Mouse (Mus musculus): ENCODE results near the gene Lcn12. TPM values are rescaled to one million over a fixed set of nuclear protein-coding genes. Genes with fewer than 3 reads are reported as not detected.

Gene Lcn12
- total RNA-seq, 2 experiments from 2014 or later = not detected

DNA sequence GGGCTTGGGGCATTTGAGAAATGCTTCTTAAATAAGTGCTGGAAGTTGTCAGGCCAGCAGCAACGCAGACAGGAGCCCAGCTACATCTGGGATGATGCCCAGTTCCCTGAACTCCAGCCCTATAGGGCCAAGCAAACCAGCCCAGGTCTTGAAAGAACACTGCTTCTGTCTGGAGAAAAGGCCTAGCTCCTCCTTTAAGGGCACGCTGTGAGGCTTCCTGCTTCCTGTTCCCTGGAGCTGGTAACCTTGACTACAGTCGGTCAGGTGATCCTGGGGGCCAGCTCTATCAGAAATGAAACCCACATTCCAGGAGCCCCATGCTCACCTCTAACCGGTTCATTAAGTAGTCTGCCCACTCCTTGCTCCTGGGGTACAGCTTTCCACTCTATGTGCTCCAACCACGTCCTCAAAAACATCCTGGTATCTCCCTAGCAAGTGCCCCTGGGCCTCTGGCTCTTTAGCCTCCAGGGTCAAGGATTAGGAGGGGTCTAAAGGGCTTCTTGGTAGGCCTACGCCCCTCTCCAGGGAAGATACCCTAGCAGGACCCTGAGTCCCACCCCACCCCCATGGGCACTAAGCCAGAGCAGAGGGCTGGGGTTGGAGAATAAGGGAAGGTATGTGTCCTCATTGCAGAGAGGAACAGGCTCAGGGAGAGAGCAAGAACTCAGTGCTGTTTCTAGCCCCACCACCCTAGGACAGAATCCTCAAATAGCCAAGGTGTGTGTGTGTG is 4.3 kb upstream of the Lcn12 start:
- intact Hi-C loops (cut with DNase I) = no loop called here
- no peak for DNase-seq

GRCm38 (mm10) chr2:25496462-25496861 is 2.8 kb upstream of the Lcn12 start:
- DNase-seq = no peak
- intact Hi-C loops (cut with DNase I) = no loop called here

- intact Hi-C loops (cut with DNase I) = no loop called here
- DNase-seq = no peak
Observed at GRCm38 (mm10) chr2:25492988-25493387, 723 bp downstream of the Lcn12 start.

DNA sequence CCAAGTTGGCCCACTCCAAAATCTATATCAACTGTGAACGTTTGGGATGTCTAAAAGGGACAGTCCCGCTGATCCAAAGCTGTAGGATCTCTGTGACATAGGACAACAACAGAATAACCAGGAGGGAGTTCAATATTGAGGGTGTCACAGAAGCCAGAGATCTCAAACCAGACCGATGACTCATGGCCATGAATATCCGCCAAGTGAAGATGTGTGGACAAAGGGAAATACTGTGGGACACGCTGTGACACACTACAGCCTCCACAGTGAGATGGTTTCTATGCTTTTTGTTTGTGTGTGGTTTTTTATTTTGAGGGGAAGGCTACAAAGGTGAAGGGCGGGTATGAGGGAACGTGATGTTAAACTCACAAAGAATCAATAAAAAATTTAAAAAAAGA is 5.0 kb downstream of the Lcn12 start:
- DNase-seq = no peak
- intact Hi-C loops (cut with DNase I) = no loop called here

DNA sequence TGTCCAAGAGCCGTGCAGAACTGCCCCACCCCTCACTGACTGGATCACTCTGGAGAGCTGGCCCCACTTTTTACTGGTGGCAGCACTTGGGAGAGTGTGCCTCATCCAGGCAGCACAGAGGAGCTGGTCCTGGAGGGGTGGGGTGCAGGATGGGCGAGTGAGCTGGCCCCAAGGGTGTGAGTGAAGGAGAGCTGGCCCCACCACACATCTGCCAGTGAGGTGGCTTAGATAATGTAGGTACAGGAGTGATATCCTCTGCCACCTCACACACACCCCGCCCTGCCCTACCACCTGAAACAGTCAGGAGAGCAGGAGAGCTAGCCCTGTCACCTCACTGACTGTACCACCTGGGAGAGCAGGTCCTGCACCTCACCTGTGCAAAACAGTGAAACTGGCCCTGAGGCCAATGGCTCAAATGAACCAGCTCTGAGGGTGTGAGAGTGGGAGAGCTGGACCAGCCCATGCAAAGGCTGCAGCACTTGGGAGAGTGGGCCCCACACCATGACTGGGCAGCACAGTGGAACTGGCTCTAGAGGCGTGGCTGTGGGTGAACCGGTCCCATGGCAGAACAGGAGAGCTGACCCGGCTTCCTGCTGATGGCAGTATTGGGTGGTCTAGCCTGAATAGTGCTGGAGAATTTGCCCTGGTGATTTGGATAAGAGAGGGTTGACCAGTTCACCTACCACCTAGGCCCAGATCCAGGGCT is 5.6 kb downstream of the Lcn12 start:
- intact Hi-C loops (cut with DNase I) = no loop called here

DNA sequence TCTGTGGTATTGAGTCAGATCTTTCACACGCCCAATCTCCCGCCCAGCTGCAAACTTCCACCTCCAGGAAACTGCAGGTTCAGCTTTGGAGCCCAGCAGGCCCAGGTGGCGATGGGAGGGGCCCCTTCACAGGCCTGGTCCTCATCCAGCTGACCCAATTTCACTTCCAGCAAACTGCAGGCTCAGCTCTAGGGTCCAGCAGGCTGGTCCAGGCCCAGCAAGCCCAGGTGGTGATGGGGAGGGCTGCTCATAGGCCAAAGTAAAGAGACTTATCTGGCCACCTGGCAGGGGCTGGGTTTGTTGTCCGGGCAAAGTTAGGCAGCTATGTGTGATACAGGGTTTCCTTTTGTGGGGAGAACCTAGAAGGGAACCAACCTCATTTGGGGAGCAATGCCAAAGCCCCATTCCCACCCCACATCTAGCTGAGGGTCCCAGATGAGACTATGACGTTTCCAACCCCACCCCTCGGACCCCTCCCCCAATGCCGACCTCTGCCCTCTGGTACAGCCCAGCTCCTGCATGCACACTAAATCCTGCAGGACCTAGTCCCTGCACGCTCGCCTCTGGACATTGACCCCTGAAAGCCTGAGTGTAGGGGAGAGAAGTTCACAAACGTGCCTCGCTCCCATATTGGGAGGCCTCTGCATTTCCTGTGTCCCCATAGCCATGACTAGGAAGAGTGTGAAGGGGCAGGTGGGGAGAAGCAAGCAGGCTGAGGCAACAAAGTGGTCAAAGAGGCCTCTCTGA is 8.6 kb downstream of the Lcn12 start:
- intact Hi-C loops (cut with DNase I) = no loop called here

More for the DNA sequence above, 5.6 kb downstream of the Lcn12 start:
- no peak for DNase-seq

DNA sequence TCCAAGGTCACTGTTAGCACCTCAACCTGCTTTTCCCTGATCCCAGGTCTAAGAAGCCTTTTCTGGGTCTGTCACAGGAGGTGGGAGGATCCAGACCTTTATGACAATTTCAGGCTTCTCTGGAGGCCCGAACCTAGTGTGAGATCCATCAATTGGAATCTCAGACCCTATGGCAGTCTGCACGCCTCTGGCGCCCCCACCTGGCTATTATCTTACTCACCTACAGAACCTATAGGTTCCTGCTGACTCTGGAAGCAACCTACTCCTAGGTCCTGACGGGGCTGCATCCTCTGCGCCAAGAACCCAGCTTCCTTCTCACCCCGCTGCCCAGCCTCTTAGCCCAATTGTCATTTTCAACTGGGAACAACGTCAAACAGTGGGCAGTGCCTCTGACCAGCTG is 10.7 kb downstream of the Lcn12 start:
- intact Hi-C loops (cut with DNase I) = no loop called here
- no peak for DNase-seq

More for the DNA sequence above, 8.6 kb downstream of the Lcn12 start:
- DNase-seq = peak; percentile 59

DNA sequence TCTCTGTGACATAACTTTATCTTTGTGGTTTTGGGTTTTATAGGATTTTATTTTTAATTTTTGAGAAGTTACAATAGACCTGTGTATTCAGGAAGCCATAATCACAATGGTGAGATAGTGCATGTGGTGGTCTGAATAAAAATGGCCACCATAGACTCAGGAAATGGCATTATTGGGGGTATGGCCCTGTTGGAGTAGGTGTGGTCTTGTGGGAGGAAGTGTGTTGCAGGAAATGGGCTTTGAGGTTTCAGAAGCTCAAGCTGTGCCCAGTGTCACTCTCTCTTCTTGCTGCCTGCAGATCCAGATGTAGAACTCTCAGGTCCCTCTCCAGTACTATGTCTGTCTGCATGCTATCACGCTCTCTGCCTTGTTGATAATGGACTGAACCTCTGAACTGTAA is 13.2 kb downstream of the Lcn12 start:
- no peak for DNase-seq
- intact Hi-C loops (cut with DNase I) = no loop called here

- intact Hi-C loops (cut with DNase I) = no loop called here
- DNase-seq = no peak
Observed at GRCm38 (mm10) chr2:25479551-25480311, 14.0 kb downstream of the Lcn12 start.

GRCm38 (mm10) chr2:25477967-25478675 is 15.6 kb downstream of the Lcn12 start:
- peak; percentile 69 for DNase-seq
- intact Hi-C loops (cut with DNase I) = no loop called here

DNA sequence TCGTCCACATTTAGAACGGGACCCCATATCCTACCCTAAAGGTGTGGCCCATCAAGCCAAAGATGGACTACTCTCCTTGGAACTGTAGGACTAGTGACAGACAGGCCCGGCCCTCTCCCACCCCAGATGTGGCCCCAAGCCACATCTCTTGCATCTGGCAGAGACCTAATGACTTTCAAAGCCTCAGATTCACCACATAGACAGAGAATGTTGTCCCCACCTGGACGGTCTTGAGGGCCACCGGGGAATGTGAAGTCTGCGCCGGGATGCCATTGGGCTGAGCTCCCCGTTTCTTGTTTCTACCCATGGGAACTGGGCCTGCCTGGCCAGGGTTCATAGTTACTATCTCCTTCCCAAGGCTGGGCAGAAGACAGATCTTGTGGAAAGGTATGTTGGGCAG is 16.2 kb downstream of the Lcn12 start:
- no peak for DNase-seq
- intact Hi-C loops (cut with DNase I) = no loop called here

- intact Hi-C loops (cut with DNase I) = no loop called here
Observed at GRCm38 (mm10) chr2:25472550-25472949, 21.2 kb downstream of the Lcn12 start.

GRCm38 (mm10) chr2:25469969-25470368 is 23.7 kb downstream of the Lcn12 start, which contains the start of gene Ptgds:
Gene Ptgds, minus strand, starts transcription at chr2:25470046.
- DNase-seq = no peak
- intact Hi-C loops (cut with DNase I) = no loop called here

More at GRCm38 (mm10) chr2:25472550-25472949, 21.2 kb downstream of the Lcn12 start:
- no peak for DNase-seq

GRCm38 (mm10) chr2:25468962-25469915 is 24.5 kb downstream of the Lcn12 start:
- DNase-seq = peak; percentile 89
- intact Hi-C loops (cut with DNase I) = no loop called here

GRCm38 (mm10) chr2:25467606-25468303 is 26.0 kb downstream of the Lcn12 start:
- DNase-seq = no peak
- intact Hi-C loops (cut with DNase I) = no loop called here

- DNase-seq = no peak
- intact Hi-C loops (cut with DNase I) = no loop called here
Observed at GRCm38 (mm10) chr2:25465816-25466635, 27.7 kb downstream of the Lcn12 start.

- intact Hi-C loops (cut with DNase I) = no loop called here
- no peak for DNase-seq
Observed at GRCm38 (mm10) chr2:25465256-25465655, 28.5 kb downstream of the Lcn12 start.

Measured in left cerebral cortex, postnatal 4 days (tissue).